Mouse (Mus musculus) liver, embryonic 14.5 days (tissue): Measurements from ENCODE around the gene Gm49711.

Experiments used
- CTCF ChIP-seq: IDR thresholded peaks from 2 replicates; pipeline ENCODE4 v1.5.1; 2016; ENCODE audit warnings: antibody characterized with exemption, low read depth, control low read depth
- EP300 ChIP-seq: IDR thresholded peaks from 2 replicates; pipeline ENCODE4 v1.6.1; 2016; ENCODE audit warnings: antibody characterized with exemption, low read depth

DNA sequence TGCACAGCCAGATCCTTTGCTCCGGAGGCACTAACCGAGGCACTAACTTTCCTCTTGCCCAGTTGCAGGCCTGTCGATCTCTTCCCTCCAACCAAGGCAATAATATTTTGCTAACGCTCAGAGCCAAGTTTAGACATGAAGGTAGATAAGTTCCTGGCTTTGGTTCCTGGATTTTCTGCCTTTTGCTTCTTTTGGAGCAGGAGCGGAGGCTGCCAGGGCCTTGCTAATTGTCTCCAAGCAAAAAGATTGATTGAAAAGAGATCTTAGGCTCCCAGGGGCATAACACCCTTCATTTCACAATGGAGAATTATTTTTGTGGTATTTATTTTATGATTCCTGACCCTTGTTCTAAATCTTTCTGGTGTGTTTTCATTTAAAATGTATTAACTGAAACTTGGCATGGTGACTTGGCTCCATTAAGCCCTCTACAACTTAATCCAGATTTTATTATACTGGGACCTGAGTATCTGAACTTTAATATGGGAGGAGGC, 151.2 kb downstream of the Gm49711 start:
- TF ChIP-seq CTCF (no peak), EP300 (no peak)
